Mouse (Mus musculus): ENCODE results near the gene Xxylt1.

- TF ChIP-seq CTCF (IDR thresholded peaks at IDR 0.05; ENCODE audit: borderline replicate concordance, insufficient read depth, low read length) = no peak
- TF ChIP-seq POLR2A (IDR thresholded peaks at IDR 0.05; ENCODE audit: low read depth, low read length) = no peak
These were observed 33.9 kb downstream of the Xxylt1 start for GRCm38 (mm10) chr16:31047186-31047898.

All from embryonic fibroblast, embryonic 13.5 days (primary cell).